Mouse (Mus musculus) NIH3T3 (cell line): ENCODE results near the gene Prkcq.

ENCODE experiments used
- DNase-seq: peaks from one replicate; pipeline ENCODE4 v3.0.0-alpha.2; 2012; ENCODE audit warnings: low read depth

Prkcq gene

DNA sequence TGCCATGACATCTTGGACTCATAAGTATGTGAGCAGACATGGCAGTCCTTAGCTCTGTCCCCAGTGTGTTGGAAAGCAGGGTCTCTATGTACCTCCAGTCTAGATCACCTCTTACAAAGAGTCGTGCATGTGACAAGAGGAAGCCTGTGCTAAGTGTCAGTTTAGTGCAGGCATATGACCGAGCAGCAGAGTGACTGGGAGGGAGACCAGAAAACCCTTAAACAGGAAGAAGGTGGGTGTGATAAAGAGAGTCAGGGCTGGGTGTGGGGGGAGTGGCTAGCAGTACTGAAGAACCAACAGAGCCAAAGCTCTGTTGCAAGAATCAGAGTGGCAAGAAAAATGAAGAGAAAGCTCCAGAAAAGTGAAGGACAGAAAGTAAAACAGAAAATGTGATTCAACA, 15.3 kb downstream of the Prkcq start:
- no peak for DNase-seq

DNA sequence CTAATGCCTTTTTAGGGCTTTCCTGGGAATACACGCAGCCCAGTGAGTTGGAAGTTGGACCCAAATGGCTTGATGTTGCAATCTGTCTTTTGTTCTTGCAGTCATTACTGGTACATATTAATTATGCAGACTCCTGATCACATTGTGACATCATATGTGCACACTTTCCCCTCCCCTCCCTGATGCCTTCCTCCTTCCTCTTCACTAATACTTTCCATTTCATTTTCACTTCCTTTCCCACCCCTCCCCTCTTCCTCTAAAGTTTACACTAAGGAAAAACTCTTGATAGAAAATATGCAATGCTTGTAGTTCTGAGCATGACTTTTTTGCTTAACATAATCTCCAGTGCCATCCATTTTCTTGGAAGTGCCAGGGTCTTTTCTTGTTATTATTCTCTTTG, 16.4 kb downstream of the Prkcq start:
- no peak for DNase-seq

DNA sequence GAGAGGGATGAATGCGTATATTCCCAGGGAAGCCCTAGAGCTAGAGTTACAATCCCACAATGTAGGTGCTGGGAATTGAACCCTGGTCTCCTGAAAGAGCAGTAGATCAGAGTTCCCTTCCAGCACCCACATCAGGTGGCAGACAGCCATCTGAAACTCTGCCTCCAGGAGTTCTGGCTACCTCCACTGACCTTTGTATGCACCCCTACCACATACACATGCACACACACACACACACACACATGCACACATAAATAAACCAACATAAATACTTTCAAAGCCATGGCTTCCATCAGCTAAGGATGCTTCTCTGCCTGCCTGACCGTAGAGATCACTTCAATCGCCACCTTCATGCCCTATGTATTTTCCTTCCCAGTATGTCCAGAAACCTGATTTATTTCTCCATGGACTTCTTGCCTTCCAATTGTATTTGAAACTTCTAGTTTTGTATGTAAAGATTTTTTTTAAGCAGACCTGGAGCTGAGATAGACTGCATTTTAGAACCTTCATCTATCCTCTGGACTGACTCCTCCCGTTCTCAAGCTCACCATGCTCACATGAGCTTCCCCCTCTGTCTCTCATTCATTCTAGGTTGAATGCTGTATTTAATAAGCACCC, 17.4 kb downstream of the Prkcq start:
- DNase-seq: no peak

DNA sequence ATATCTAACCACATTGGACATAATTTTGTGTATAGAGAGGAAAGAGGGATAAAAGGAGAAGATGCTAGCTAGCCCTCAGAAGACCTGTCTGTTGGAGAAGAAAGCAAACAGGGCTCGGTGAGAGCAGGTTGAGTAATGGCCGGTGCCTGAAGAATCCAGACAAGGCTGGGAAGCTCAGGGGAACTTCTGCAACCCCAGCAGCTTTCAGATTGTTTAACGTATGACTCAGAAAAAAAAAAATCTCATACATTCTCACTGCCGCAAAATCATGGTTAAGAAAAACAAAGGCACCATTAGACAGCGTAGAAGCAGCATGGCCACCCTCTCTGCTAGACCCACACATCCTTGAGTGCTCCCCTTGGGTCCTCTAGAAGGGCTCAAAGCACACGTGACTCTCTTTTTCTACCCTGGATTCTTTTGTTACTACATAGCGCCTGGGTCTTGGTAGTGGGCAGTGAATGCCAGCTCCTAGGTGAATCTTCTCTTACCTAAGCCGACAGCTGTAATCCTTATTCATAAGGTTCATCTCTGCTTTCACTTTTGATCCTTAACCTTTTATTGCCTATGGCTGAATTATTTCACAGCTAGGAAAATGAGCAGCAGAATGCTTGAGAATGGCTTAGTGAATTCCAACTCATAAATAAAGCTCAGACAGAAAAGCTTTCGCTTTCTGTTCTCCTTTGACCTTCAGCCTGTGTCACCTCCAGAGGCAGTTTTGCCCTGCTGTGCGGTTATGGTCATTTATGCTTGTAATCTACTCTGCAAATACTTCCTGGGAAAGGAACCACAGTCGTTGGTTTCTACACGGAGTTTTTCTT, 20.6 kb downstream of the Prkcq start:
- DNase-seq: no peak

DNA sequence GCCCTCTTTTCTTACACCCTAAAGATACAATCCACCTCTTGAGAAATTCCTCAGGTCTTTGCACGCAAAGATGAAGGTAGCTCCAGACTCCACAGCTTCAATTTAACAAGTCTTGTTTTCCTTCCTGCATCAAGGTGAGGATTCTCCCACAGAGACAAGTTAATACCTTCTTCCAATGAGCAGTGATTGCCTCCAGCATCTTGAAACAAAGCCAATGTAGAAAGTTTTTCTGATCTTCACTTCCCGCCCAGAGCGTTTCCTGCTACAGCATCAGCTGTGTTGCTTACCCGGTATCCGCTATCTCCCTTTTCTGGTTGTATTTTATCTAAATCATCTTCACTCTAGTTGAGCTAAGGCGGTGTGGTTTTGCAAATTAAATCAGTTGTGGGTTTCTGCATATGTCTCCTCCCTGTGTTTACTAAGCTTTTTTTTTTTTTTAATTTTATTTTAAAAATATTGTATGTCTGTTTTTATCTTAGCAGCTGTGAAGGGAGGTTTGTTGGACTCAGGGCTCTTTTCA, 21.3 kb downstream of the Prkcq start:
- DNase-seq: no peak

DNA sequence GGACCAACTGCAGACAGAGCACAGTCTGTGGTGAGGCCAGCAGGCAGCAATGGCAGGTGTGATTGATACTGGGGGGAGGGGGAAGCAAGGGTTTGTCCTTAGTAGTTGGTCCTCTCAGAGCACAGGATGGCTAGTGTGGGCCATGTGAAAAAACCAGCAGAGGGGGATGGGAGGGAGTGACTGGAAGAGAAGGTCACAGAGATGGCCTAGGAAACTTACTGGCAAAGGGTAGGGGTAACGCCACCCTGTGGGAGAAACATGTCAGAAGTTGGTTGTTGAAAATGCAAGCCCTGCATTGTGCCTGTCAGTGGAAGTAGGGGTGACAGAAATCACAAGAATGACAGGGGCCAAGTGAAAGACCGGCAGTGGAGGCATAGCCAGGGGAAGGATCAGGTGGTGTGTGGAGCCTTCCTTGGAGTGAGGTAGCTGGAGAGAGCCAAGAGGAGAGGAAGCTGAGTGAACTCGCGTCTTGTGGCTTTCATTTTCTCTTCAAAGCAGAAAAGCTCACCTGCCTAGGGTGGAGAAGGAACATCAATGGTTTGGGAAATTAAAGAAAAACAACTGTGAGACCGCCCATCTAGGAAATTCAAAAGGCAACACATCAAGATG, 22.9 kb downstream of the Prkcq start:
- DNase-seq: no peak

DNA sequence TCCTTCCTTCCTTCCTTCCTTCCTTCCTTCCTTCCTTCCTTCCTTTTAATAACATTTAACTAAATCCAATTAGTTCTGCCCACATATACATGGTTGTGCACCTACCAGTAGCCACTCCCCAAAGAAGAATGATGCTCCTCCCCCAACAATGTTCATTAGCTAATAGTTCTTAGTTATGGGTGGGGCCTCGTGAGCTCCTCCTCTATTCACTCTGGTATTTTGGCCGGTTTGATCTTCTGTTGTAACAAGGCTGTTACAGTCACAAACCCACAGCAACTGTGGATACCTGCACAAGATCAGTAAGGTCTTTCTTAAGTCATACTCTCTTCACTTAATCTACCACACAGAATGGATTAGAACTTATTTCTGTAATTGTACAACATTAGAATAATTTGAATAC, 24.2 kb downstream of the Prkcq start:
- no peak for DNase-seq

DNA sequence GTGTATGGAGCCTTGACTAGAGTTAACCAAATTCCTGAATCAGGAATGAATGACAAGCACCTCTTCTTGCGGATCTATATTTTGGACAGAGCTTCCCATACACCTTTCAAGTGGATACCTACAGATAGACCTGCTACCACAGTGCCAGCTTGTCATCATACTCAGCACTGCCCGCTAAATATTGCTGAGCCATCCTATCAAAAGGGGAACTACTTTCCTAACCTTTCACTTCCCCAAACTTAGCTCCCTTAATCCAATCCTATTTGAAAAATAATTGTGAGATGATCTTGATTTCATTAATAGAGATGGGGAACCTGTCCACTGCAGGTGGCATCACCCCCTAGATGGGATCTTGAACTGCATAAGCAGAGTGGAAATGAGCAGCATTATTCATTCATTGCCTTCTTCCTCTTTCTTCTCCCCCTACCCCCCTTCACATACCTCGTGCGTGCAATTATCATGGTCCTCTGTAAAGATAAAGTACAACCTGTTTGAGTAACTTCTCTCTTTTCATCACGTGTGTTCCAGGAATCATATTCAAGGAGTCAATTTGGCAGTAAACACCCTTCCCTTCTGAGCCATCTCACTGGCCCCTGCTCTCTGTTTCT, 25.1 kb downstream of the Prkcq start:
- DNase-seq: no peak

DNA sequence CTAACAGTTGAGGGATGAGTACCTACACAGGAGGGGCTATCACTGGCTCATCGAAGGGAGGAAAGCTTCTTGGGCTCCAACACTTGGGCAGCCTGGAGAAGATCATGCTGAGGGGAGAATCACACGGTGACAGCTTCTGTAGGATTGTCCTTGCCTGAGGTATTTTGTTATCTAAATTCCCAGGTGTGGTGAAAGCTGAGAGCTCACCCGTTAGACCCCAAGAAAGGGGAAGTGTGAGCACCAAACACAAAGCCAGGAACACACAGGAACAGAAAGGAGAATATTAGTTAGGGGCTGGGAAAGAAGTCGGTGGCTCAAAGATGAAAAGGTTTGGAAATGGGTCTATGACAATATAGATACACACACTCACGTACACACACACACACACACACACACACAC, 27.7 kb downstream of the Prkcq start:
- DNase-seq: no peak

DNA sequence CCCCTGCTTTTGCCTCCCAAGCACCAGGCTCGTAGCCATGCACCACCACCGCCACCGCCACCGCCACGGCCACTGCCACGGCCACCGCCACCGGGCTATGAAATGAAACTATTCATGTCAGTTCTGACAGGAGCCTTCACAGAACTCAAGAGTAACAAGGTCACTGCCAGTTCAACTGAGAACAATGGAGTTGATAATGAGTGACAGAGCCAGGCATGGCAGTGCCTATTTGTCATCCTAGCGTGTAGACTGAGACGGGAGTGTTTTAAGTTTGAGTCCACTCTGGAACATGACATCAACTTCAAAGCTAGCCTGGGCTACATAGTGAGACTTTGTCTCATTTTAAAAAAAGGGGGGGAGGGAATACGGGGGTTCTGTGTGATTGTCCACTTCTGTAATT, 30.9 kb downstream of the Prkcq start:
- DNase-seq: no peak

DNA sequence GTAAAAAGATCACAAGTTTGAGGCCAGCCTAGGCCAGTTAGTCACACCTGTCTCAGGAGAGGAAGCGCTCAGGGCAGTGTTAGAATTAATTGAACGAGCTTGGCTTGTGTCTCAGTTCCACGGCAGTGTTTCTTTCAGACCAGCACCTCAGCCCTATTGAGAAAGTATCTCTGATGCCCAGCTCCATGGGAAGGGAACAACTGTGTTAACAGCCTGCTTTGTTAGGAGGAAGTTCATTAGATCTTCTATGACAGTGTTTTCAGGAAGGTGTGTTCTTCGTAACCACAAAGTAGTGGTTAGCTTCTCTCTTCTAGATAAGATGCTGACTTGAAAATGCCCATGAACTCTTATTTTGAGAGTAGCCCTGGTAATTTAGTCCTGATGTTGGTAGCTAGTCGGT, 31.4 kb downstream of the Prkcq start:
- DNase-seq: no peak

DNA sequence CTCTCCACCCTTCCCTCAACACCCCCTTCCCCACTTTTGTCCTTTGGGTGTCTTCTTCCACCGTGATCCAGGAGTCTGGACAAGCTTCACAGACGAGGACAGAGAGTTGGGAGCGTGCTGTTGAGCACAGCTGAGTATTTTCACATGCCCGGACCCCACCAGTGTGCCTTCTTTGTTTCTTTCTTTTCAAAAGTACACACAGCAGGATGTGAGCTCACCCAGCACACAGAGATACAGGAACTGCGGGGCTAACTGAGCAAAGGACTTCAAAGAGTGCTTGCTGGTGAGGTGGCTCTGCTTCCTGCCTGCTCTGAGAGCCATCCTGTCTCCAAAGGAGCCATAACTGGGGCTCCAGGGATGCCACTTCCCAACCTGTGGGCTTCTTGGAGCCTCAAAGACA, 32.3 kb downstream of the Prkcq start:
- DNase-seq: no peak

DNA sequence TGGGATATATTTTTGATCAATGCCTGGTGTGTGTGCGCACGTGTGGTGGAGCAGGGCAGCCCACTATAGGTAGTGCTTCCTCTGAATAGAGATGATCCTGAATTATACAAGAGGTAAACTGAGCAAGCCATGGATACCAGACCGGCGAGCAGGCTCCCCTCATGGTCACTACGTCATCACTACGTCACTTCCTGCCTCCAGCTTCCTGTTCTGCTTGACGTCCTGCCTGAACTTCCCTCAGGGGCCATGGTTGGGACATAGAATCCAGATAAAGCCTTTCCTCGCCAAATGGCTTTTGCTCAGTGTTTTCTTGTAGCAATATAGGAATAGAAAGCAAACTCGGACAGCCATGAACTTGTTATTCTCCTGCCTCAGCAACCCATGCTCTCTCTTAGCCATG, 33.1 kb downstream of the Prkcq start:
- no peak for DNase-seq

DNA sequence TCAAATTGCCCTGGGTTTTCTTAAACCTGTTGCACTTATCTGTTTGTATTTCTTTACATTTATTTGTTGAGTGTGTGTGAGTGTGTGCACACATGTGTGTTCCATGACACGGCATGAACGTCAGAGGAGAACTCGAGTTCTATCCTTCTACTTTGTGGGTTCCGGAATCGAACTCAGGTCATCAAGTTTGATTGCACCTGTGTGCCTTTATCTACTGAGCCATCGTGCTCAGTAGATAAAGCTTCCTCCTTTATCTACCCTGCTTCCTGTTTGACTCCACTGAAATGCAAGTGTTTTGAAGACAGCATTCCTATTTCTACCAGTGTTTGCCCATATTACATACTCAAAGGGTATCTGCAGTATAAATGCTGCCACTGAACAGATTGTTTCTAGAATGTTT, 33.8 kb downstream of the Prkcq start:
- DNase-seq: no peak

DNA sequence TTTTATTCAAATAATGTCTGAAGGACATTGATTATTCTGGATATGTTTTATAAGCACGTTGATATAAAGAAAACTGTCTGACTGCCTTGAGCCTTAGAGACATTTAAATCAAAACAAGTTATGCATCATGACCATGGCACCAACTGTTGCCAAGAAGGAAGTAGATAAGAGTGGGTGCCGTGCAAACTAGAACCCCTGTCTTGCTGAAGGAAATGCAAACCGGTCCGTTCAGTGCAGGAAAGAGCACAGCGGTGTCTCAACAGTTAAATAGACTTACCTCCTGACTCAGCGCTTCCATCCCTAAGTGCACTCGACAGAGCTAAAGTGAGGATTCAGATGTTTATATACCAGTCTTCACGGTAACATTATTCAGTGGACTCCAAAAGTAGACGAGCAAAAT, 36.4 kb downstream of the Prkcq start:
- no peak for DNase-seq

DNA sequence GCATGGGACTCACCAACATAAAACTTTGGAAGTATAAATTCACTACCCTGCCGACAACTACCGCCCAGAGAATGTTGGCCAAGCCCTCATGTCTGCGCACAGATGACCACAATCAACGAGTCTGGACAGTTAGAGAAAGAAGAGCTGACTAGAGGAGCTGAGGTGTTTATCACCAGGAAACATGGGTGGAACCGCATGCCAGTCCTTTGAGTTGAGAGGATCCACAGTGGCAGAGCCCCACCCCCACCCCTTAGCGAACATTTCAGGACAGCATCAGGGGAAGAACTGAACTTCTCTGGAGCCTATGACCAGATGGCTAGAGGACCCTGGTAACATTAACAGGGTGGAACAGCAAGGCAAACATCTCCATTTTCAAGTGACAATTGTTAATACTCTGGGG, 37.4 kb downstream of the Prkcq start:
- no peak for DNase-seq

DNA sequence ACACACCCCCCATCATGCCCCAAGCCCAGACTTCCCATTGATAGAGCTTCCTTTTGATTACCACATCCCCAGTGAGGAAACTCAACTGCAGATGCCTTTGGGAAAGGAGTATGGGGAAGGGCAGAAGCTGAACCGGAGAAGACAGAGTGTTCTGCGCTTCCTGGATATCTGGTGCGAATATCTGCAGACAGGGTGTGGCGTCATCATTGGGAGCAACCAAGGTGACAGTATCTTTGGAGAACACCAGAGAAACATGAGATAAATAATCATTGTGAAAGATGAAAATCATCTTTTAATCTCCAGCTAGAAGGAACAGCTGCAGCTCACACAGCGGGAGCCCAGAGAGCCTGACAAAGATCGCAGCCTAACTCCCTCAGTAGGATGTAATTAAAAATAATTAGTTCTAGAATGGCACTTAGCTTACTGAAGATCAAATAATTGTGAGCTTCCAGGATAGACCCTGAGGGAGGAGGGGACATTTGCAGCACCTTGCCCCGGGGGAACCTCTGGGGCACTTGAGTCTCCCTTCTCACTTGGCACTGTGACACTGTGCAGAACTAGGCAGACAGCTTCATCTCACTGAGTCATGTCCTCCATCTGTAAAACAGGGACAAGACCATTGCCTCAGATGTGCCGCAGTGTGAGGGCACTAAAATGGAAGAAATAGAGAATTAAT, 38.5 kb downstream of the Prkcq start:
- no peak for DNase-seq

DNA sequence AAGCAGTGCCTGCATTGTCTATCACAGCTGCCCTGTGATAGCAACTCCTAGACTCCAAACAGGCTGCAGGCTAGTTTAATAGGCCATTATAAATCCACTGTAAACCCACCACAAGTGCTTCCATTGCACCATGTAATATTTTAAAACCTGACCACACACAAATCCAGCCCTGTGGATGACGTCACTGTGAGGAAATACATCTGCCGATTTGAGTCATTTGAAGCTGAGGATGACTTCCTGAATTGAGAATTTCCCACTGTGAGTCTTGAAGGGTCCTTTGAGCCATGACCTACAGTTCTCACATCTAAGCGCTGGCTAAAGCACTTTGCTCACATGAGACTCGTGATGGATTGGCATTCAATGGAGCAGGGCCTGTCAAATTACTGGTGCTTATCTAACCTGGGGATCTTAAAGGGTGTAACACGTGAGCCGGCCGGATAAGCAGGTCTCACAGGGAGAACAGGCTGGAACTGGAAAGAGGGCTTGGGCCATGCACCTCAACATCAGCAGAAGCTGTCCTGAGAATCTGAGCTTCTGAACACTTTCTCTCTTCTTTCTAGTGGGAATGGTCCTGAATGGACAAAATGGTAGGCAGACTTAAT, 40.2 kb downstream of the Prkcq start:
- no peak for DNase-seq

DNA sequence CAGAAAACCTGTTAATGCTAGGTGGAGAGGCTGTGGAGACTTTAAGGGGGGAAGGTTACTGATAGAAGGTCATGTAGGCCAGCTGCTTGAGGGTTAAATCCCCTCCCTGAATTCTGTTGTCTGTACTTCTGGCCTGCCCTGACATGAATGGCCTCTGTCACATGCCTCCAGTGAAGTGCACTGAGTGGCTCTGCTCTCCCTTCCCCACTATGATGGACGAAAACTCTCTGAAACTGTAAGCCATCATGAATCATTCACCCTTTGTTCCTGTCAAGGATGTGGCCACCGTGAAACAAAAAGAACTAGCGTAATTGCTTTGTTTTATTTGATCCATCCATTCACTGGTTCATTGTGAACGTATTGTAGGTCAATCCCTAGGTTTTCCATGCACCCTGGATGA, 44.5 kb downstream of the Prkcq start:
- no peak for DNase-seq

DNA sequence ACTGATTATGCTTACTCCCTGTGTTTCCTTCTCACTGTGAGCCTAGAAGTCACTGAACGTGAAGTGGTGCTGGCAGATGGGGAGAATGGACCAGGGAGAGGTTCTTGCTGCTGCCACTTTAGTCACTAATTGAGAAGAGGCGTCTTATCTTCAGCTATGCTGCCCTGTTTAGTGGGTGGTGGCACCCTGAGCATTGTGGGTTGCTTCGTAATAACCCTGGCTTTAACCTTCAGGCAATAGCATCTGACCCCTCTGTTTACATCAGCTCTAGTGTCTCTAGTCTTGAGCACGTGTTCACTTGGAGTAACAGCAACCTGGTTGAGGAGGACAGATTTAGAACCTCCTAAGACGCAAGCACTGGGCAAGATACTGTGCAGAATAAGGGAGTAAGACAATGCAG, 44.9 kb downstream of the Prkcq start:
- no peak for DNase-seq

DNA sequence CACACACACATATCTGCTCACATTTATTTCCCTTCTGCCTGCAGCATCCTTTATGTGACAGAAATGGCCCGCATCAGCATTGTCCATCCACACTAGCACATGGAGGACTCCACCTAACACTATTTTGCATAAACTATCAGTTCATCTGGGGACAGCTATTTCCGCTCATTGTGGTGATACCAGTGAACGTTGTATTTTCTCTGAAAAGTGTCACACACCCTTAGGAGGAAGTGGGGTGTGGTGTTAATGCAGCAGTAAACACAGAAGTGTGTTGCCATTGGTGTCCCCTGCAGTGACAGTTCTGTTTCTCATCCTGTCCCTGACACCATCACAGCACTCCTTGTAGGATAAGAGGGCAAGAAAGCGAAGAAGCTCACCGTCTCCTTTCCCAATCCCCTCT, 46.2 kb downstream of the Prkcq start:
- no peak for DNase-seq

DNA sequence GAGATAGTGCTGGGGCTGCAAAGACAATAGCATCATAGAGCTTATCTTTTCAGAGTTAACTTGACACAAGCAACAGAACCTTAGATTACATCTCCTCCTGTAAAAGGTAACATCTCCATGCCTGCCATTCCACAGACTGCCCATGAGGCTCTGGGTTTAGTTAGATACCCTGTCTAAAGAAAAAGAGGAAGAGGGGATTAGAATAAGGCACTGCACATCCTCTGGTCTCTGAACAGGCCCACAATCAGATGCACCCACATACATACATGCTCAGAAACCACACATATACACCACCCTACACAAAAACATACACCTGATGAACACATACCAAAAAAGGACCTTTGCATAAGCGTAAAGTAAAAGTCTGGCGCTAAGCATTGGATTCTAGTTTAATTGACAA, 47.4 kb downstream of the Prkcq start:
- no peak for DNase-seq
